Mouse (Mus musculus) 3134 (cell line): ENCODE data around the gene Vmn2r2.

Experiments
- DNase-seq: peaks from one replicate; pipeline ENCODE4 v3.0.0-alpha.2; 2011; ENCODE audit warnings: low spot score; ENCODE audit not compliant: insufficient read length; ENCODE audit errors: extremely low read depth

The Vmn2r2 gene

DNA sequence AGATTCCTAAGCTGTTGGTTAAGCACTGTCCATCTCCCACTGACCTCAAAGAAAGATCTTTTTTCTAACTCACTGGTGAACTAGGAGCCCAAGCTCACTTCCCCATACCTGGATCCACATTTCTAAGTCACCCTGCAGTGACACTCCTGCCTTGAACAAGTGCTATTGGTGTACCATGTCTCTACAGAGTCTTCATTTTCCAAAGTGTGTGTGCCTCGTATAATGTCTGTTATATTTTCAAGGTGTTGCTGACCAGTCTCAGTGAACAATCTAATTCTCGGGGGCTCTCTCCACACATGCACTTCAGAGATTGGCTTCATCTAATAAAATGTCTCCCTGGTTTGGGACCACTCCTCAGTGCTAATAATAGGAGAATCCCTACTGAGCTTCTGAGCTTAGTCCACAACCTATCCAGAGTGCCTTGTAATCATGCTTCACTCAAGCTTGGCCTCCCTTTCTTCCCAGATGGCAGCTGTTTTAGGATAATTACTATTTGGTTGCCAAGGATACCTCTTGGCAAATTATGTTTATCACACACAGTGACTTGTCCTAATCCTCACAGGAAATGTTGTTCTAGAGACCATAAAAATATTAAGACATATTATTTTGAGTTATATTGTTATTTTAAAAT lies at the start of gene Vmn2r2:
Gene Vmn2r2, minus strand, starts transcription at position 51 of the 631 bp plus-strand sequence.
- no peak for DNase-seq

- DNase-seq = no peak
These were observed 28.2 kb downstream of the Vmn2r2 start for GRCm38 (mm10) chr3:64113352-64114046.

GRCm38 (mm10) chr3:64112707-64113106 lies 29.0 kb downstream of the Vmn2r2 start:
- no peak for DNase-seq

- DNase-seq = no peak
These were observed 60.5 kb downstream of the Vmn2r2 start, which contains the start of gene Vmn2r1 for GRCm38 (mm10) chr3:64081247-64081646. TSS of gene Vmn2r1 (plus strand) at chr3:64081547.
